Mouse (Mus musculus): ENCODE measurements around the gene Grm1.

Grm1 gene

GRCm38 (mm10) chr10:10827308-10827707 is 254.8 kb downstream of the Grm1 start:
- no peak for DNase-seq

DNA sequence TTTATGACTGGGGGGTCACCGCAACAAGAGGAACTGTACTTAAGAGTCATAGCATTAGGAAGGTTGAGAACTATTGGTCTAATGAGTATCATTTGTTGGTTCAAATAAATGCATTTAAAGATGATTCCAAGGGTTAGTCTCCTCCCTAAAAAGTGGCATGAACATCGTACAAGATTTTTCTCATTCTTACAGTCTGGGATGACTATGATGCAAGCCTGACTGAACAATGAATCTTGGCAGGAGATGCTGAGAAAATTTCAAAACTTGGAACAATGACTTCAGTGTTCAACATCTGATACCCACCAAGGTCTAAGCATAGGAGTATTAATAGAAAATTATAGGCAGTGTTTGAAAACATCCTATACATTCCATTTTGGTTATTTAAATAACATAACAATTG is 264.1 kb downstream of the Grm1 start:
- DNase-seq: no peak

- no peak for DNase-seq
Observed at GRCm38 (mm10) chr10:10814631-10815216, 267.4 kb downstream of the Grm1 start.

DNA sequence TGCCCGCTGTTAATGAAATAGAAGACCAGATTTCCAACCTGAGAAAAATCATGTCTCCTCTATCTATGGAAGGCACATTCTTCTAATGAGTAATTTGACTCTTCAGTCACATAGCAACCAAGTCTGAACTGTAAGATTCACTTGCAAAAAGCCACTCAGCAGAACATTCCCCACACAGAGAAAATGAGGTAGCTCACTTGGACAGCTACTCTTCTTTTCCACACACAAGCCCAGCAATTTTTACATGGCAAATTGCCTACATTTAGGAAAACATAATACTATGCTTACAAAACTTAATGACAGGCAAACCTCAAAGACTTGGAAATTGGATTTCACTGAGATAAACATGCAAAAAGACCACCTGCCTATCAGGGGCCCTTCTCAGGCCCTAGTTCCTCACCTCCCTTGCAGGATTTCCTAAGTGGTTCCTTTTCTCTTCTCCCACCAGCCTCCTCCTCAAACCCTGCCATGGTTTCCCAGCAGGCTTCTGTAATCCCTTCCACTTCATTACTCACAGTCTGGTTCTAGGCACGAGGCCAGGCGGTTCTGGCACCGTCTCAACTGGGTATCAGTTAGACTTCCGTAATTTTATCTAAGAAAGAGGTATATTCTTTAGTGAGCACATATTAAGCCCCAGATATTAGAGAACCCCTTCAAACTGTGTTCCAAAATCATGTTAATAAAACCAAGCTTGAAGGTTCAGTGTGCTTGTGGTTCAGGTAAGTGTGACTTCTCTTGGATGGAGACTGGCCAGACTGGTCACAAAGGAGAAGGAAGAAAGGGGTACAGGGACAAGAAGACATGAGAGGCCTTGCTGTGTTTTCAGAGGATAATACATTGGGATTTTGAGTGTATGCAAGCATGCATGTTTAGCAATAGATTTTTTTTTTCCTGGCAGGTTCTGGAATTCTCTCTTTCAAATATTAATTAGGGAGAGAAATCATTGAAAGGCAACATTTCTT is 269.1 kb downstream of the Grm1 start:
- DNase-seq: no peak

DNA sequence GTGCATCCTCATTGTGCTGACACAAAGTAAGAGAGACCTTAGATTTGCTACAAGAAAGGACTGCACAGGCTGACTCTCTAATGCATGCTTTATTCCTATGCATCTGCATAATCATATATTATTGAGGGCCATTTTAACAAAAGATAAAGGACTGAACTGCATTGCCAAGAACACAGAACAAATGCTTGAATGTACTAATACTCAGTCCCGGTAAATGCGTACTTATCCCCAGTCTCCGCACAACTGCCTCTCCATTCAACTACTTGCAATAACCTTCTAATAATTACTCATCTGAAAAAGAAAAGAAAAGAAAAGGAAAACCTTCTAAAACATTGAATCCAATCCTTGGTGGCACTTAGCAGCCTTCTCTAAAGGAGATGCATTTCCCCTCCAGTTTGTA is 272.4 kb downstream of the Grm1 start:
- DNase-seq: no peak

GRCm38 (mm10) chr10:10795321-10795720 is 286.8 kb downstream of the Grm1 start:
- DNase-seq: no peak

GRCm38 (mm10) chr10:10790458-10790857 is 291.7 kb downstream of the Grm1 start:
- no peak for DNase-seq

GRCm38 (mm10) chr10:10789967-10790366 is 292.2 kb downstream of the Grm1 start:
- no peak for DNase-seq

DNA sequence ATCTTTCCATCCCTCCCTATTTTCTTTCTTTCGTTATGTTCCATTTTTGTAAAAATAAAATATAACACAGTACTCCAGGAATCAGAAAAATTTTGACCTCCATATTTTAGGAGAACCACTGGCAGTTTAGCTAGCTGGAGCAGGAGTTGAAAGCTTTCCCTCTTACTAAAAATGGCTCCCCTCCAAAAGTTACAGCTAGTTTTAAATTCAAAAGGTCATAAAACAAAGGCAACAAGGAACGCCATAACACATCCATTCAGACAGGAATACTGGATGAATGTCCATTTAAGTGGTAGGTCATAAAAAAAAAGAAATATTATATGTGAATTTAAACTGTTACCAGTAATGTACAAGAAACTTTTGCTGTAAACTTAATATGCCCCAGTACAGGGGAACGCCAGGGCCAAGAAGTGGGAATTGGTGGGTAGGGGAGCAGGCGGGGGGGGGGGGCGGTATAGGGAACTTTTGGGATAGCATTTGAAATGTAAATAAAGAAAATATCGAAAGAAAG is 294.2 kb downstream of the Grm1 start:
- DNase-seq: no peak

DNA sequence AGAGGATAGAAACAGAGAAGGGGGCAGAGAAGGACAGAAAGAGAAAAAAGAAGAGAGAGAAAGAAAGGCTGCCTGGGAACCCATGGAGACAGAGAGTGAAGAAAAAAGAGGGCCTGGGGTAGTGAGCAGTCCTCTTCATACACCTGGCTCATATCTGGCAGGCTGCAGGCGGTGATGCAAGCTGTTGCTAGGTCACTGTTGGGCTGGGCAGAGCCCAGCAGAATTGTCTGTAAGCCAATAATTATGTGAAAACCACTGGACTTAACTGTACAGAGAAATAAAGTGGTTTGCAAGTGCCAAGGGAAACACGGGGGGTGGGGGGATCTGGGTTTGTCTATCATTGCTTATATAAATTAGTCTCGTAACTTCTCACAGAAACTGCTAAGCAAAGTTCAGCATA is 297.0 kb downstream of the Grm1 start:
- no peak for DNase-seq

DNA sequence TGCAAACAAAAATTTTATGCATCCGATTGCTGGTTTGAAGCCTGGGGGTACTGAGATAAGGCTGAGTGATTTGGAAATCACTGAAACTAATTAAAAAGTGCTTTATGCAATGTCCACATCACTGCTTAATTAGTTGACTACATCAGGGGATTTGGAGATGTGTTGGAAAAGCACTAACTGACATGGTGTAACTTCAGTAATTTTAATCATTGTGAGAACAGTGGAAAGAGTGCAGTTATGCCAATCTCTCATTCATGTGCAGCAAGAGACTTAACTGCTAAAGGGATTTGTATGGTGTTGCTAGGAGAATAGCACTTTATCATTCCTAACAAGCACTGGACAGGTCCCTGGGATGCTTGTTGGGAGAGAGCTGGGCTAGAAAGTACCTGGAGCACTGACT is 307.3 kb downstream of the Grm1 start:
- no peak for DNase-seq

- no peak for DNase-seq
Observed at GRCm38 (mm10) chr10:10763015-10763414, 319.1 kb downstream of the Grm1 start.

DNA sequence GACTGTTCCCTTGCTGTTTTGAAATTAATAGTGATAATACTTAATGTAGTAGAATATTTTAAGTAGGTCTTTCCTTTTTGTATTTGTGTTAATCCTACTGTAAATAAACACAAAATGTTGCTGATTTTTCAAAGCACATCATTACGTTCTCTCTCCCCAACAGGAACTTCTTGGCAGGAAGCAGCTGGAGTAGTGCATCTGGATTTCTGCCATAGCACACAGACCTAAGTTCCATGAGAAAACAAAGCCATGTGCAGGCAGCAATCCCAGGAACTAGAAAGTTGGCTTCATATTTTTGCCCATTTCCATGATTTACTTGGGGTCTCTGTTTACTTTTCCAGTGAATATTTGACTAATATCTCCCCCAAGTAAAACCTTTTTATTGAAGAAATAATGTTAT is 320.9 kb downstream of the Grm1 start:
- no peak for DNase-seq

DNA sequence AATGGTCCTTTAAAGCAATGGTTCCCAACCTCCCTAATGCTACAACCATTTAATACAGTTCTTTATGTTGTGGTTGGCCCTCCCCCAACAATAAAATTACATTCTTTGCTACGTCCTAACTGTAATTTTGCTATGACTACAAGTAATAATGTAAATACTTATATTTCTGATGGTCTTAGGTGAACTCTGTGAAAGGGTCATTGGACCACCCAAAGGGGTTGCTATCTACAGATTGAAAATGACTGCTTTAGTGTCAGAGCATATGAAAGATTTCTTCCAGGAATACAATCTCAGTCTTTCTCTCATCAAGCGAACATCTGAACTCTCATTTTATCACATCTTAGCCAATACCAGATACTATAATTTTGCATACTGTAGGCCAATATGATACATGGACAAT is 321.4 kb downstream of the Grm1 start:
- no peak for DNase-seq

DNA sequence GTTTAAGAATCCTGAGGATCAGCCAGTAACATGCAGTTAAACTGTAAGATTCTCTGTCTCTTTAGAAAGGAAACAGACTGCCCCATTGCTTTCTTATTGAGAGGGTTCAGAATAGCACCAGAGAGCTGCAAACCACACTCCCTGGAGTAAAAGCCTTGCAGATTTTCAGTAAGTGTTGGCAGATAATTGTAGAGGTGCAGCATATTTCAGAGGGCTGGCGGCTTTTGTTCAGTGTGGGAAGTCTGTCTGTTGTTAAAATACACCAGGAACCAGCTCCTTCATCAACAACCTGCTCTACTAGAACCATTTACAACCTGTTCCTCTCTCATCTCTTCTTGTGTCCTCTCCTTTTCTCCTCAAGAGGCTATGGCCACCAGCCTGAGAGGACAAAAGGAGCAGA is 331.1 kb downstream of the Grm1 start:
- no peak for DNase-seq

DNA sequence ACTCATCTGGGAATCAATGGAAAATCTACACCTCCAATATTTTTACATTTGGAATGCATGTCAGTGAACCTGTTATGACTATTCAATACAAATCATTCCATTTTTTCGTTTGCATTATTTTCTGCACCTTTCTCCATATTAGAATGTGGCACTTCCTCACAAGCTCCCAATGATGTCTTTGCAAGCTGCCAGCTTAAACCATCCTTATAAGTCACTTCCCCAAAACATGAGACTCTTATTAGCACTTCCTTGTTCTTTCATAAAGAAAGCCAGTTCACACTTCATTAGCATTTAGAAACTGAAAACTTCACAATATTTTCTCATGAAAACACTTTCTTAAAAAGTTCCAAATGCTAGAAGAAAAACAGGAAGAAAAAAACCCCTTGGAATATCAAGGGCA is 338.1 kb downstream of the Grm1 start:
- no peak for DNase-seq

DNA sequence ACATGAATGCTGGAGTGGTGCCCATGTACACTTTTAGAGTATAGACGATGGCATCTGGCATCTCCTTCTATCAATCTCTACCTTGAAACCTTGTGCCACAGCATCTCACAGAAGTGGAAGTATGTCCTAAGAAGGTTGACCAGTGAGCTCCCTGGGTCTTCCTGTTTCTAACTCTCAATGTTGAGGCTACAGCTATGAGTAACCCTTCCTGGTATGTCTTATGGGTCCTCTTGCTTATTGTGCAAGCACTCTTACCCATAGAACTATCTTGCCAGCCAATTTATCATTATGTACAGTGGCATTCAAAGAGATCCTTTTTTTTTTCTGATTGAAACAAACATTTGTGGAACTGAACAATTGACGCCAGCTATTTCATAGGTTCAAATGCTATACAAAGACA is 340.0 kb downstream of the Grm1 start:
- DNase-seq: no peak

DNA sequence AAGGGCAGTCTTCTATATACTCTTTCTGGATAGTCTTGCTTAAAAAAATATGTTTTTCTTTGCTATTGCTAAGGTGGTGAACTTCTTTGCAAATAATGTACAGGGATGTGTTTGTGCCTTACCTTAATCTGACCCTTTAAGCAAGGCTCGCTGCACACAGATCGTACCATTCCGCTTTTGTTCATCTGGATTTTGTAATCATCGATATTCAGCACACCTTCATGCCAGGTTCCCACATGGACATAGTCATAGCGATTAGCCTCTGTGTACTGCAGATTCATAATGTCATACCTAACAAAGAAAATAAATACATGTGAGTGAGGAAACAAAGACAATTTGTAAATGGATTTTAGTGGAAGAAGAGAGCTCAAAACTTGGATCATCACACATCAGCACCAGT is 340.8 kb downstream of the Grm1 start:
- DNase-seq: no peak

GRCm38 (mm10) chr10:10740729-10741128 is 341.4 kb downstream of the Grm1 start:
- DNase-seq: no peak

- DNase-seq: no peak
Observed at GRCm38 (mm10) chr10:10737041-10737681, 345.0 kb downstream of the Grm1 start.

- no peak for DNase-seq
Observed at GRCm38 (mm10) chr10:10734561-10734960, 347.6 kb downstream of the Grm1 start.

DNA sequence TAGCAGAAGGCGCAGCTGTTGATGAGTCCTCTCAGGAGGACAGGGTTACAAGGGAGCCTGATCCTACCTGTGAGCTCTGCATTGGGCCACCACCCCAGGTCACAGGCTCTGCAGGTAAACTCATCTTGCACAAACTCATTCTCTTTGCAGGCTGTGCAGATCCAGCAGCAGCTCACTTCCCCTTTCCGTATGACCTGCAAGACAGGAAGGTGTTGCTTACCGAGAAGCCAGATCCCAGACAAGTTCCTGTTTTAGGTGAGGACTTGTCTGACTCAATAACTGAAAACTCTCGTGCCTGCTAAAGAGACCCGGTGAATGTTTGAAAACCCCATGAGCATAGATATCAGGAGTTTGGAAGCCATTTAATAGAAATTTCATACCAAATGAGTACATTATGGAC is 349.1 kb downstream of the Grm1 start:
- DNase-seq: no peak

DNA sequence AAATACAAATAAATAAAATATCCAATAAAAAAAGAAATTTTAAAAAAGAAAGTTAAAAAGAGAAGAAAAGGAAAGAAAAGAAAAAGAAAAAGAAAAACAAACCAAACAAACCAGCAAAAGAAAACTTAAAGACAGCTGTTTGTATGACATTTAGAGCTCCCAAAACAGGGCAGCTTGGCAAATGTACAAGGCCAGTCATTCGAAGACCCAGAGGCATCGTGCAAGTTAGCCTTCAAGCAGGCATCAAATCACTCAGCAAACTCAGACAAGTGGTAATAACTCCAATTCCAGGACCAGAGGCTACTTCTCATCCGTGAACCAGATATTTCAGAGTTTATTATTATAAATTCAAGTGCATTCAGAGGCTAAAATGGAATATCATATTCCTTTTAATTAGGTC is 355.7 kb downstream of the Grm1 start:
- no peak for DNase-seq

DNA sequence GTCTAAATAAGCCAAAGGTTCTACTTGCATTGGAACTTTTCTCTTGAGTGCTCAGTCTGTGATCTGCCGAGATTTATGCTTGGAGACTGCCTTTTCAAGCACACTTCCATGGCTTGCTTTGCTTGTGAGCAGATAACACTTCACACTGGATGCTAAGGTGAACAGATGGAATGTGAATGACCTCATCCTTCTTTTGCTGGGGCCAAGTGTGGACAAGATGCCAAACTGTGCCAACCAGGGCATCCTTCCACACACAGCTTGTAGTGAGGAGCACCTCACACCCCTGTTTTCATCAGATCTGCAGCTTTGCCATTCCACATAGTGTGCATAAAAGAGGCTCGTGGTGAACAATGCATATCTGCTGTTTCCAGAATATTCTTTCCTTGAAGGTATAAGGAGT is 371.3 kb downstream of the Grm1 start:
- no peak for DNase-seq

Data from thymus, postnatal 4 days (tissue).